Mouse (Mus musculus) ES-E14 (cell line): ENCODE results near the gene H2-Ob.

ENCODE experiments used
- CHD2 ChIP-seq: IDR thresholded peaks from 2 replicates; pipeline ENCODE4 v1.6.1; 2014; ENCODE audit warnings: mild to moderate bottlenecking, low read depth, low read length, inconsistent platforms
- HCFC1 ChIP-seq: IDR thresholded peaks from 2 replicates; pipeline ENCODE4 v1.6.1; 2012; ENCODE audit warnings: low read length, inconsistent platforms, borderline replicate concordance; ENCODE audit not compliant: insufficient read depth
- MAFK ChIP-seq: IDR thresholded peaks from 2 replicates; pipeline ENCODE4 v1.6.1; 2014; ENCODE audit warnings: mild to moderate bottlenecking, low read depth, low read length, inconsistent platforms; ENCODE audit not compliant: insufficient read depth
- ZC3H11A ChIP-seq: IDR thresholded peaks from 2 replicates; pipeline ENCODE4 v1.6.1; 2012; ENCODE audit warnings: low read depth, mild to moderate bottlenecking, inconsistent platforms, low read length, borderline replicate concordance

- TF ChIP-seq MAFK = no peak
- no peak for TF ChIP-seq HCFC1
- TF ChIP-seq CHD2 = no peak
- no peak for TF ChIP-seq ZC3H11A
These were observed 55.5 kb downstream of the H2-Ob start for GRCm38 (mm10) chr17:34294249-34294648.
